Mouse (Mus musculus) heart, embryonic 10.5 days (tissue): ENCODE measurements at regions not wholly inside any gene's neighbourhood (a gene's known extent, or its start where the extent isn't known, plus 50 kb on each side); places are given as distances from the start of the nearest gene placed in this dataset.
"Not testable (repeated sequence)": the region's sequence is repeated elsewhere in the genome, so short reads cannot be mapped to it uniquely, and the experiment has no call there.

ENCODE experiments used
- DNase-seq: peaks from one replicate; pipeline ENCODE4 v3.0.0-alpha.2; 2017; ENCODE audit warnings: low spot score
- H3K27ac ChIP-seq: fragments of 300-500 bp; sonication (generic); 2 replicates; pipeline ENCODE4 v1.5.1; 2016; ENCODE audit warnings: mild to moderate bottlenecking
- H3K27me3 ChIP-seq: fragments of 300-500 bp; sonication (generic); 2 replicates; pipeline ENCODE4 v1.6.1; 2016; ENCODE audit warnings: mild to moderate bottlenecking; ENCODE audit not compliant: poor library complexity, insufficient read depth, severe bottlenecking
- H3K36me3 ChIP-seq: fragments of 300-500 bp; sonication (generic); 2 replicates; pipeline ENCODE4 v1.6.1; 2016; ENCODE audit warnings: mild to moderate bottlenecking, moderate library complexity
- H3K4me1 ChIP-seq: fragments of 300-500 bp; sonication (generic); 2 replicates; pipeline ENCODE4 v1.6.1; 2016; ENCODE audit warnings: mild to moderate bottlenecking
- H3K4me3 ChIP-seq: fragments of 300-500 bp; sonication (generic); 2 replicates; pipeline ENCODE4 v1.5.1; 2016; ENCODE audit warnings: mild to moderate bottlenecking, moderate library complexity
- H3K9me3 ChIP-seq: fragments of 300-500 bp; sonication (generic); 2 replicates; pipeline ENCODE4 v1.6.1; 2016; ENCODE audit warnings: mild to moderate bottlenecking, moderate library complexity
- WGBS: fragments of 180-500 bp; shearing (Covaris S2); methylation state at CpG from one replicate; pipeline ENCODE4 v1.1.7; 2016; 5-methylcytosine and 5-hydroxymethylcytosine counted together

DNA sequence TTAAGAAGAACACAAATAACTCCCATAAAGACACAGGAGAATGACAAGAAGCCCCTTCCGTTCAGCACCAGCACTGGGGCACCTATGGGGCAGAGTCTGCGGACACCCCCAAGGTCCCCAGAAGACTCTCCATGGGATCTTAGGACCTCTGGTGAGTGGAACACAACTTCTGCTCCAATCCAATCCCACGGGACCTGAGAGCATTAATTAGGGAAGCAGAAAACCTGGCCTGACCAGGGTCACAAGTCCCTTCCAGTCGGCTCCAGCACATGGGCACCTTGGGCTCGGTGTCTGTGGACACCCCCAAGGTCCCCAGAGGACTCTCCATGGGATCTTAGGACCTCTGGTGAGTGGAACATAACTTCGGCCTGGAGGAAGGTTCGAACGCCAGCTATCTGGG, 59.0 kb upstream of the Btbd35f25 start:
- H3K4me1 ChIP-seq, H3K4me3 ChIP-seq, H3K36me3 ChIP-seq, H3K27me3 ChIP-seq, H3K27ac ChIP-seq: not testable (repeated sequence)
- 75% methylated on average over 8 of the region's 8 CpGs for WGBS
- peaks cover 65% of the 10 kb centered on the region for H3K9me3 ChIP-seq
- DNase-seq, result peak; percentile 69

DNA sequence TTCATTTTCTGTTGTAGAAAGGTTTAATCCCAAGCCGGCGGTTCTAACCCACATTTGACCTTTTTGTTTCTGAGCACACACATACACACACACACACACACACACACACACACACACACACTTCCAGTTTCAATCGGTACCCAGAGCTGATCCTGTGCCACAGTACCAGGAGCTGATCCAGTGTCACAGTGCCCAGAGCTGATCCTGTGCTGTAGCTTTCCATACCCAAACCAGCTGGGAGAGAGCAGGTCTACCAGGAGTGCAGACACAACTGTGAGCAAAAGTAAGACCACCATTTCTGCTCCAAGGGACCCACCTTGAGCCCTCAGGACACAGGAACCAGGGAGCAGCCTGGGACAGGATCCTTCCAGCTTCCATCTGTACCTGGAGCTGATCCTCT, 58.3 kb upstream of the Btbd35f25 start:
- Histone ChIP-seq H3K27me3 (no peaks in the 10 kb centered on the region), H3K9me3 (peaks cover 66% of the 10 kb centered on the region), H3K27ac (no peak overlapping the region), H3K4me3 (no peak overlapping the region), H3K4me1 (no peaks in the 10 kb centered on the region), H3K36me3 (no peaks in the 10 kb centered on the region)
- peak; percentile 74 for DNase-seq
- 76% methylated on average over 3 of the region's 3 CpGs for WGBS
